Mouse (Mus musculus): Measurements from ENCODE around the gene Kcnd1. TPM values are rescaled to one million over a fixed set of nuclear protein-coding genes. Genes with fewer than 3 reads are reported as not detected.

The Kcnd1 gene
- polyA plus RNA-seq, 1 experiment from 2014 or later: 5.7 TPM

MicroRNAs within 50 kb of the gene (microRNA counts, 519-probe panel; counts per million panel counts)
- 2,677 counts per million, percentile 62 among the panel's probes with 10 or more counts for microRNA mmu-miR-1198

Small RNAs within 50 kb of the gene (microRNA-seq; reads per million reads assigned to microRNA genes)
- 25.4 reads per million, percentile 34 among the genes with 10 or more reads in this experiment for gene Mir1198

Other genes starting within 250 kb of the Kcnd1 start
- gene Foxp3, start 248.6 kb upstream of the Kcnd1 start, polyA plus RNA-seq (2015; fragmentation: Nextera tagmentation; extraction: Ambion mirVana): 0.08 and 0.26 TPM in 2 replicates
- gene Ppp1r3f, start 248.0 kb upstream of the Kcnd1 start, polyA plus RNA-seq (2015; fragmentation: Nextera tagmentation; extraction: Ambion mirVana): 6.0 and 7.5 TPM in 2 replicates
- gene Ccdc22, start 216.8 kb upstream of the Kcnd1 start, polyA plus RNA-seq (2015; fragmentation: Nextera tagmentation; extraction: Ambion mirVana): 28.4 and 29.5 TPM in 2 replicates
- gene Cacna1f, start 215.2 kb upstream of the Kcnd1 start, polyA plus RNA-seq (2015; fragmentation: Nextera tagmentation; extraction: Ambion mirVana): 0.24 and 0.35 TPM in 2 replicates
- 195 and 223 TPM in 2 replicates for gene Syp, start 183.8 kb upstream of the Kcnd1 start, polyA plus RNA-seq (2015; fragmentation: Nextera tagmentation; extraction: Ambion mirVana)
- gene Prickle3, start 165.0 kb upstream of the Kcnd1 start, polyA plus RNA-seq (2015; fragmentation: Nextera tagmentation; extraction: Ambion mirVana): 1.7 and 3.8 TPM in 2 replicates
- 20.3 and 50.6 TPM in 2 replicates for gene Plp2, start 150.9 kb upstream of the Kcnd1 start, polyA plus RNA-seq (2015; fragmentation: Nextera tagmentation; extraction: Ambion mirVana)
- 0.13 TPM in 1 of 2 replicates, not detected in the other for gene Magix, start 141.0 kb upstream of the Kcnd1 start, polyA plus RNA-seq (2015; fragmentation: Nextera tagmentation; extraction: Ambion mirVana)
- 46.0 and 46.5 TPM in 2 replicates for gene Gpkow, start 125.2 kb upstream of the Kcnd1 start, polyA plus RNA-seq (2015; fragmentation: Nextera tagmentation; extraction: Ambion mirVana)
- gene Wdr45, start 108.0 kb upstream of the Kcnd1 start, polyA plus RNA-seq (2015; fragmentation: Nextera tagmentation; extraction: Ambion mirVana): 34.6 and 34.9 TPM in 2 replicates
- 1.4 TPM in 1 of 2 replicates, not detected in the other for gene Gm45208, start 100.0 kb upstream of the Kcnd1 start, polyA plus RNA-seq (2015; fragmentation: Nextera tagmentation; extraction: Ambion mirVana)
- 128 and 132 TPM in 2 replicates for gene Praf2, start 93.8 kb upstream of the Kcnd1 start, polyA plus RNA-seq (2015; fragmentation: Nextera tagmentation; extraction: Ambion mirVana)
- gene Ccdc120, start 71.4 kb upstream of the Kcnd1 start, polyA plus RNA-seq (2015; fragmentation: Nextera tagmentation; extraction: Ambion mirVana): 50.8 and 56.3 TPM in 2 replicates
- 24.7 and 25.2 TPM in 2 replicates for gene Tfe3, start 59.7 kb upstream of the Kcnd1 start, polyA plus RNA-seq (2015; fragmentation: Nextera tagmentation; extraction: Ambion mirVana)
- 63.0 and 67.4 TPM in 2 replicates for gene Gripap1, start 32.5 kb upstream of the Kcnd1 start, polyA plus RNA-seq (2015; fragmentation: Nextera tagmentation; extraction: Ambion mirVana)
- 40.0 and 40.4 TPM in 2 replicates for gene Otud5, start 19.1 kb downstream of the Kcnd1 start, polyA plus RNA-seq (2015; fragmentation: Nextera tagmentation; extraction: Ambion mirVana)
- gene Pim2, start 56.0 kb downstream of the Kcnd1 start, polyA plus RNA-seq (2015; fragmentation: Nextera tagmentation; extraction: Ambion mirVana): 21.0 and 26.8 TPM in 2 replicates
- 46.9 and 47.3 TPM in 2 replicates for gene Slc35a2, start 61.7 kb downstream of the Kcnd1 start, polyA plus RNA-seq (2015; fragmentation: Nextera tagmentation; extraction: Ambion mirVana)
- gene Pqbp1, start 77.0 kb downstream of the Kcnd1 start, polyA plus RNA-seq (2015; fragmentation: Nextera tagmentation; extraction: Ambion mirVana): 194 and 201 TPM in 2 replicates
- 152 TPM in 2 replicates for gene Timm17b, start 77.1 kb downstream of the Kcnd1 start, polyA plus RNA-seq (2015; fragmentation: Nextera tagmentation; extraction: Ambion mirVana)
- not detected in 2 replicates for gene Gm10491, start 85.5 kb downstream of the Kcnd1 start, polyA plus RNA-seq (2015; fragmentation: Nextera tagmentation; extraction: Ambion mirVana)
- not detected in 2 replicates for gene Gm10490, start 87.3 kb downstream of the Kcnd1 start, polyA plus RNA-seq (2015; fragmentation: Nextera tagmentation; extraction: Ambion mirVana)
- gene Pcsk1n, start 97.5 kb downstream of the Kcnd1 start, polyA plus RNA-seq (2015; fragmentation: Nextera tagmentation; extraction: Ambion mirVana): 292 and 368 TPM in 2 replicates
- 0.28 TPM in 1 of 2 replicates, not detected in the other for gene Eras, start 106.3 kb downstream of the Kcnd1 start, polyA plus RNA-seq (2015; fragmentation: Nextera tagmentation; extraction: Ambion mirVana)
- gene Hdac6, start 125.6 kb downstream of the Kcnd1 start, polyA plus RNA-seq (2015; fragmentation: Nextera tagmentation; extraction: Ambion mirVana): 57.4 and 61.3 TPM in 2 replicates
- 3.1 TPM in 1 of 2 replicates, not detected in the other for gene Gata1, start 155.8 kb downstream of the Kcnd1 start, polyA plus RNA-seq (2015; fragmentation: Nextera tagmentation; extraction: Ambion mirVana)
- gene Glod5, start 196.2 kb downstream of the Kcnd1 start, polyA plus RNA-seq (2015; fragmentation: Nextera tagmentation; extraction: Ambion mirVana): 0.28 and 0.88 TPM in 2 replicates